Mouse (Mus musculus) activated CD4-positive, CD25-positive, alpha-beta regulatory T cell, adult 4 months (primary cell): Measurements from ENCODE around the gene Cdsn. TPM values are rescaled to one million over a fixed set of nuclear protein-coding genes. Genes with fewer than 3 reads are reported as not detected.

Experiments used
- ATAC-seq: one replicate; pipeline ENCODE4 v1.8.0; 2017
- polyA plus RNA-seq, 2 experiments: library from polyadenylated mRNA; unstranded; fragments of 100-300 nt; shearing (Covaris generic); gene quantifications; one replicate each; pipeline ENCODE4 v1.2.1; 2017

Cdsn gene
- polyA plus RNA-seq, 2 experiments from 2014 or later, result not detected

GRCm38 (mm10) chr17:35578211-35578610 is 26.3 kb downstream of the Cdsn start:
- peak; percentile 57 for ATAC-seq

GRCm38 (mm10) chr17:35582900-35583299 is 31.0 kb downstream of the Cdsn start:
- no peak for ATAC-seq

- ATAC-seq, result no peak
Measured at GRCm38 (mm10) chr17:35584330-35584937, 32.5 kb downstream of the Cdsn start.

- ATAC-seq, result no peak
Measured at GRCm38 (mm10) chr17:35587291-35587690, 35.4 kb downstream of the Cdsn start.

- ATAC-seq, result no peak
Measured at GRCm38 (mm10) chr17:35588387-35588786, 36.5 kb downstream of the Cdsn start.

GRCm38 (mm10) chr17:35590410-35591218 is 38.7 kb downstream of the Cdsn start:
- ATAC-seq, result peak; percentile 61

- no peak for ATAC-seq
Measured at GRCm38 (mm10) chr17:35591219-35591578, 39.3 kb downstream of the Cdsn start.

GRCm38 (mm10) chr17:35591731-35592130 is 39.8 kb downstream of the Cdsn start:
- no peak for ATAC-seq

GRCm38 (mm10) chr17:35592131-35592530 is 40.2 kb downstream of the Cdsn start:
- ATAC-seq, result no peak

- no peak for ATAC-seq
Measured at GRCm38 (mm10) chr17:35593786-35594185, 41.9 kb downstream of the Cdsn start.

- no peak for ATAC-seq
Measured at GRCm38 (mm10) chr17:35594456-35594855, 42.5 kb downstream of the Cdsn start.

- no peak for ATAC-seq
Measured at GRCm38 (mm10) chr17:35597399-35597798, 45.5 kb downstream of the Cdsn start.

- ATAC-seq, result no peak
Measured at GRCm38 (mm10) chr17:35601249-35601648, 49.3 kb downstream of the Cdsn start, which contains the start of gene Sfta2. Gene Sfta2 (plus strand): TSS chr17:35601549.

- no peak for ATAC-seq
Measured at GRCm38 (mm10) chr17:35601736-35602354, 49.9 kb downstream of the Cdsn start.

Other genes starting within 250 kb of the Cdsn start
- not detected for gene H2-Q1, start 231.7 kb upstream of the Cdsn start, polyA plus RNA-seq
- gene H2-Q2, start 209.9 kb upstream of the Cdsn start, polyA plus RNA-seq, result 1 to 10 TPM; 7.5 to 8.8 TPM
- 10 to 100 TPM; 12.1 to 12.7 TPM for gene H2-Q4, start 172.5 kb upstream of the Cdsn start, polyA plus RNA-seq
- 100 to 1,000 TPM; 450 to 531 TPM for gene H2-Q6, start 127.3 kb upstream of the Cdsn start, polyA plus RNA-seq
- gene H2-Q7, start 113.0 kb upstream of the Cdsn start, polyA plus RNA-seq, result 1,000 to 10,000 TPM; 1,012 to 1,237 TPM
- 10 to 100 TPM in 1 of 2 experiments, 1 to 10 TPM in 1; 7.3 to 20.1 TPM for gene H2-Q10, start 82.0 kb upstream of the Cdsn start, polyA plus RNA-seq
- gene Pou5f1, start 46.1 kb upstream of the Cdsn start, polyA plus RNA-seq, result under 1 TPM in 1 of 2 experiments, not detected in 1; 0.36 TPM
- gene Tcf19, start 35.3 kb upstream of the Cdsn start, polyA plus RNA-seq, result 10 to 100 TPM; 29.2 to 36.6 TPM
- gene Cchcr1, start 35.0 kb upstream of the Cdsn start, polyA plus RNA-seq, result 1 to 10 TPM; 3.7 to 5.0 TPM
- not detected for gene Psors1c2, start 18.9 kb upstream of the Cdsn start, polyA plus RNA-seq
- not detected for gene 2300002M23Rik, start 15.3 kb downstream of the Cdsn start, polyA plus RNA-seq
- not detected for gene Sfta2, start 49.4 kb downstream of the Cdsn start, polyA plus RNA-seq
- not detected for gene Gm9573, start 74.5 kb downstream of the Cdsn start, polyA plus RNA-seq
- gene Mucl3, start 91.6 kb downstream of the Cdsn start, polyA plus RNA-seq, result under 1 TPM in 1 of 2 experiments, not detected in 1; 0.36 TPM
- gene Vars2, start 115.5 kb downstream of the Cdsn start, polyA plus RNA-seq, result 10 to 100 TPM in 1 of 2 experiments, 1 to 10 TPM in 1; 9.3 to 11.8 TPM
- 10 to 100 TPM; 11.5 to 30.4 TPM for gene Gtf2h4, start 121.6 kb downstream of the Cdsn start, polyA plus RNA-seq
- under 1 TPM; 0.66 to 0.71 TPM for gene Ddr1, start 152.5 kb downstream of the Cdsn start, polyA plus RNA-seq